In genomic region chr1:57436954-57437353, GRCm38 (mm10) we compare ENCODE assay signal across 8 mouse cellular contexts. TPM values are rescaled to one million over a fixed set of nuclear protein-coding genes. Genes with fewer than 3 reads are reported as not detected.
DNase-seq lines count a peak whose midpoint lies in the region; ATAC-seq and TF ChIP-seq lines count a peak whose summit lies in the region.

No protein-coding gene starts in this region.

- TF ChIP-seq POLR2A in cerebellum, adult 2 months (IDR thresholded peaks at IDR 0.05; ENCODE audit: borderline replicate concordance, insufficient read depth, low read length) = no peak

- no peak for TF ChIP-seq CTCF in cerebellum, adult 2 months (IDR thresholded peaks at IDR 0.05; ENCODE audit: borderline replicate concordance, insufficient read depth, low read depth, low read length)
- TF ChIP-seq CTCF in C2C12 (IDR thresholded peaks at IDR 0.05; ENCODE audit: control insufficient read depth, insufficient read depth, insufficient read length) = no peak
- no peak for TF ChIP-seq CTCF in forebrain, postnatal 0 days (IDR thresholded peaks at IDR 0.05; ENCODE audit: low read depth)

- DNase-seq in cerebellum, adult 2 months = no peak
- no peak for DNase-seq in cerebellum, adult 11 months
- DNase-seq in forebrain, postnatal 0 days = peak; percentile 58
- peak; percentile 5 for DNase-seq in induced T-regulatory cell, adult 2 months (ENCODE audit: low read depth)
- DNase-seq in lung, postnatal 10 days = peak; percentile 33
- DNase-seq in adrenal gland, adult 8-10 months = no peak
- DNase-seq in MN1 (ENCODE audit: low spot score) = no peak

- peak overlapping the region; percentile 53 for H3K4me2 ChIP-seq in forebrain, postnatal 0 days (ENCODE audit: low read depth)

- no peaks in the 10 kb centered on the region for H3K79me2 ChIP-seq in C2C12 (ENCODE audit: control insufficient read depth, insufficient read depth)

- 10% methylated on average over 9 of the region's 9 CpGs for WGBS in cerebellum, adult 2 months
- 9% methylated on average over 9 of the region's 9 CpGs for WGBS in forebrain, postnatal 0 days

- no peaks in the 10 kb centered on the region for H3K79me3 ChIP-seq in C2C12 (ENCODE audit: low read depth)

- no peaks in the 10 kb centered on the region for H3K9me3 ChIP-seq in forebrain, postnatal 0 days (ENCODE audit: low read length)

- no peaks in the 10 kb centered on the region for H3K4me1 ChIP-seq in cerebellum, adult 2 months (ENCODE audit: control insufficient read depth, insufficient read depth, low read length)
- H3K4me1 ChIP-seq in forebrain, postnatal 0 days (ENCODE audit: insufficient read depth) = no peaks in the 10 kb centered on the region

- no peak overlapping the region for H3ac ChIP-seq in C2C12 (ENCODE audit: control insufficient read depth, insufficient read length, low read depth)

- H3K9ac ChIP-seq in forebrain, postnatal 0 days = peak overlapping the region; percentile 33

- no peaks in the 10 kb centered on the region for H3K36me3 ChIP-seq in C2C12 (ENCODE audit: control insufficient read depth, insufficient read depth)
- no peaks in the 10 kb centered on the region for H3K36me3 ChIP-seq in forebrain, postnatal 0 days (ENCODE audit: insufficient read depth)

- peak; percentile 86 for ATAC-seq in forebrain, postnatal 0 days

- H3K27ac ChIP-seq in cerebellum, adult 2 months (ENCODE audit: insufficient read depth, low read length) = no peak overlapping the region
- peak overlapping the region; percentile 45 for H3K27ac ChIP-seq in forebrain, postnatal 0 days (ENCODE audit: low read depth, low read length)

- H3K4me3 ChIP-seq in cerebellum, adult 2 months (replicated peaks; ENCODE audit: insufficient read depth, low read depth, low read length) = peak overlapping the region; percentile 15
- H3K4me3 ChIP-seq in C2C12 (ENCODE audit: insufficient read depth, poor library complexity, severe bottlenecking) = no peak overlapping the region
- H3K4me3 ChIP-seq in forebrain, postnatal 0 days (ENCODE audit: low read depth, low read length) = peak overlapping the region; percentile 20

- H3K27me3 ChIP-seq in cerebellum, adult 2 months (ENCODE audit: control insufficient read depth, insufficient read depth, low read length) = no peaks in the 10 kb centered on the region; the same call in 1 of the 2 replicates
- no peaks in the 10 kb centered on the region for H3K27me3 ChIP-seq in C2C12 (ENCODE audit: control insufficient read depth, insufficient read depth, insufficient read length)
- no peaks in the 10 kb centered on the region for H3K27me3 ChIP-seq in forebrain, postnatal 0 days (ENCODE audit: insufficient read depth, low read length)

TF ChIP-seq in C2C12, 6 proteins besides CTCF, POLR2A, EP300 and RAD21:
- TF ChIP-seq MYOD1 (IDR thresholded peaks at IDR 0.05; ENCODE audit: control insufficient read depth, insufficient read length, low read depth) (peak; percentile 41), MYOG (IDR thresholded peaks at IDR 0.05; ENCODE audit: control insufficient read depth, extremely low read depth, insufficient read length) (no peak)

RNA-seq across cellular contexts. Expression of gene Tyw5, which starts 30.1 kb away (rescaled TPM):
- 26.5 and 28.1 TPM in 2 replicates for polyA plus RNA-seq in cerebellum, adult 2 months (2012; rRNA removed)
- 8.6 TPM for polyA plus RNA-seq in C2C12 (2012; fragmentation: generic; extraction: Trizol)
- total RNA-seq in forebrain, postnatal 0 days (2014; rRNA removed) = 21.8 and 35.5 TPM in 2 replicates
- 28.6 and 29.6 TPM in 2 replicates for polyA plus RNA-seq in forebrain, postnatal 0 days (2015; fragmentation: Nextera tagmentation; extraction: Ambion mirVana)
- 10 to 100 TPM; 17.0 to 24.4 (median 21.4) TPM for total RNA-seq in adrenal gland, adult 8-10 months (2022)

RNA-seq across cellular contexts. Expression of gene Maip1, which starts 30.8 kb away (rescaled TPM):
- polyA plus RNA-seq in cerebellum, adult 2 months (2012; rRNA removed) = 11.5 and 11.9 TPM in 2 replicates
- polyA plus RNA-seq in C2C12 (2012; fragmentation: generic; extraction: Trizol) = 6.8 TPM
- total RNA-seq in forebrain, postnatal 0 days (2014; rRNA removed) = 12.0 and 14.4 TPM in 2 replicates
- polyA plus RNA-seq in forebrain, postnatal 0 days (2015; fragmentation: Nextera tagmentation; extraction: Ambion mirVana) = 19.9 and 22.6 TPM in 2 replicates
- total RNA-seq in adrenal gland, adult 8-10 months (2022) = 10 to 100 TPM; 10.2 to 12.1 (median 11.5) TPM

RNA-seq across cellular contexts. Expression of gene 1700066M21Rik, which starts 59.5 kb away (rescaled TPM):
- 11.6 and 15.3 TPM in 2 replicates for polyA plus RNA-seq in cerebellum, adult 2 months (2012; rRNA removed)
- polyA plus RNA-seq in C2C12 (2012; fragmentation: generic; extraction: Trizol) = 4.4 TPM
- total RNA-seq in forebrain, postnatal 0 days (2014; rRNA removed) = 29.3 and 33.4 TPM in 2 replicates
- 26.4 and 26.7 TPM in 2 replicates for polyA plus RNA-seq in forebrain, postnatal 0 days (2015; fragmentation: Nextera tagmentation; extraction: Ambion mirVana)
- 10 to 100 TPM in 2 of 4 experiments, 1 to 10 TPM in 2; 6.0 to 12.1 (median 9.0) TPM for total RNA-seq in adrenal gland, adult 8-10 months (2022)

Comparison
In these comparisons a context has a peak if more than half of its experiments do, and no peak if none do; other contexts are left out.
1. DNase-seq: peak in forebrain, postnatal 0 days (single experiment), induced T-regulatory cell, adult 2 months (single experiment) and lung, postnatal 10 days (single experiment); none in cerebellum, adult 2 months (0 of 2), cerebellum, adult 11 months (single experiment), adrenal gland, adult 8-10 months (single experiment) and MN1 (single experiment).